Comparison of ENCODE assay signal across 10 mouse cellular contexts in the genomic region with DNA sequence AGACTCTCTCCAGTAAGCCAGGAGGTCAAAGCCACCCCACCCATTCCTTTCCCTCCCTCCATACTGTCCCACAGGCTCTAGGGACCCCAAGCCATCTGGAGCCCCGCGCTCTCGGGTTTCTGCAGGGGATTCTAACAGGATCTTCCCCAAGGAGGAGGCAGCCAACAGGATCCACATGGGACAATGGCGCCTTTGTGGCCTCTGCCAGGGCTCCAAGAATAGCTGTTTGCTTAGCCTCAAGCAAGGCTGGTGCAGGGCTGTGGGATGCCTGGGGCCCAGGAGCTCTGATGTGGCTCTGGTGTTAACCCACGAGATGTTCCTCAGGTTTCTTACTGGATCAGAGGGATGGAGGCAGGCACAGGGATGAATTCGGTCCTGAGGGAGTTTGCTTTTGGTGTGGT. TPM values are rescaled to one million over a fixed set of nuclear protein-coding genes. Genes with fewer than 3 reads are reported as not detected.
A peak's percentile ranks its signal among the peaks of the same experiment; 100 is the strongest.
DNase-seq lines count a peak whose midpoint lies in the region; ATAC-seq and TF ChIP-seq lines count a peak whose summit lies in the region.
"Had no signal": no experiment of that assay in that cellular context is flagged by ENCODE, and none has a peak within 500 bp of the region (broad histone marks: within the 10 kb centered on the region; RNA-seq: fewer than 3 reads in every experiment).

No protein-coding gene starts in this region.

- H3K4me2 ChIP-seq in midbrain, embryonic 14.5 days (ENCODE audit: low read length) = no peak overlapping the region
- H3K4me2 ChIP-seq in midbrain, embryonic 15.5 days = no peak overlapping the region
- no peak overlapping the region for H3K4me2 ChIP-seq in hindbrain, embryonic 16.5 days (ENCODE audit: low read length)
- H3K4me2 ChIP-seq: lung, embryonic 15.5 days had no signal

- TF ChIP-seq POLR2A in cortical plate, adult 2 months (IDR thresholded peaks at IDR 0.05; ENCODE audit: extremely low read depth, insufficient read depth, low read length) = no peak

- no peak overlapping the region for H3K9ac ChIP-seq in midbrain, embryonic 14.5 days (replicated peaks; ENCODE audit: low read length)
- no peak overlapping the region for H3K9ac ChIP-seq in midbrain, embryonic 15.5 days
- no peak overlapping the region for H3K9ac ChIP-seq in hindbrain, embryonic 16.5 days (ENCODE audit: low read depth, low read length)
- H3K9ac ChIP-seq: lung, embryonic 15.5 days had no signal

- intact Hi-C loops in heart, postnatal 10 days (cut with DNase I) = no loop called here

- WGBS in midbrain, embryonic 14.5 days = 43% methylated on average over 6 of the region's 6 CpGs
- 43% methylated on average over 6 of the region's 6 CpGs for WGBS in midbrain, embryonic 15.5 days
- 46% methylated on average over 6 of the region's 6 CpGs for WGBS in hindbrain, embryonic 16.5 days

- H3K36me3 ChIP-seq in midbrain, embryonic 14.5 days (ENCODE audit: control insufficient read depth, insufficient read depth, low read length) = no peaks in the 10 kb centered on the region
- H3K36me3 ChIP-seq in midbrain, embryonic 15.5 days (replicated peaks) = no peaks in the 10 kb centered on the region
- no peaks in the 10 kb centered on the region for H3K36me3 ChIP-seq in hindbrain, embryonic 16.5 days (ENCODE audit: control insufficient read depth, insufficient read depth, low read length)
- H3K36me3 ChIP-seq: lung, embryonic 15.5 days had no signal

- no peaks in the 10 kb centered on the region for H3K9me3 ChIP-seq in midbrain, embryonic 14.5 days (ENCODE audit: control insufficient read depth, low read length)
- no peaks in the 10 kb centered on the region for H3K9me3 ChIP-seq in midbrain, embryonic 15.5 days
- no peaks in the 10 kb centered on the region for H3K9me3 ChIP-seq in hindbrain, embryonic 16.5 days (ENCODE audit: control insufficient read depth, low read length)
- H3K9me3 ChIP-seq: lung, embryonic 15.5 days had no signal

- H3K4me3 ChIP-seq in midbrain, embryonic 14.5 days (replicated peaks; ENCODE audit: low read depth, low read length) = no peak overlapping the region
- H3K4me3 ChIP-seq in midbrain, embryonic 15.5 days = no peak overlapping the region
- no peak overlapping the region for H3K4me3 ChIP-seq in cortical plate, adult 2 months (ENCODE audit: insufficient read depth, low read length)
- H3K4me3 ChIP-seq in hindbrain, embryonic 16.5 days (ENCODE audit: low read length) = no peak overlapping the region
- H3K4me3 ChIP-seq: lung, embryonic 15.5 days had no signal

- DNase-seq in heart, postnatal 10 days = peak; percentile 31 to 47
- no peak for DNase-seq in heart, postnatal 4 days
- DNase-seq in midbrain, embryonic 14.5 days = peak; percentile 31
- DNase-seq: cerebellum, adult 8-10 months; right cerebral cortex, postnatal 14 days had no signal

- no peak for ATAC-seq in midbrain, embryonic 14.5 days (ENCODE audit: low FRiP score, low TSS enrichment)
- ATAC-seq in midbrain, embryonic 15.5 days (replicated peaks) = no peak
- ATAC-seq in hindbrain, embryonic 16.5 days = peak; percentile 64
- no peak for ATAC-seq in monocyte, adult 5-6 weeks (replicated peaks; ENCODE audit: insufficient number of reproducible peaks, low FRiP score, low TSS enrichment, poor library complexity, severe bottlenecking)

- no peaks in the 10 kb centered on the region for H3K4me1 ChIP-seq in midbrain, embryonic 14.5 days (ENCODE audit: control insufficient read depth, insufficient read depth, low read length)
- no peaks in the 10 kb centered on the region for H3K4me1 ChIP-seq in midbrain, embryonic 15.5 days
- H3K4me1 ChIP-seq in cortical plate, adult 2 months (ENCODE audit: control insufficient read depth, insufficient read depth, low read length) = no peaks in the 10 kb centered on the region
- no peaks in the 10 kb centered on the region; the same call in 1 of the 2 replicates for H3K4me1 ChIP-seq in hindbrain, embryonic 16.5 days (ENCODE audit: control insufficient read depth, insufficient read depth, low read depth, low read length)

- no peaks in the 10 kb centered on the region for H3K27me3 ChIP-seq in midbrain, embryonic 14.5 days (ENCODE audit: control insufficient read depth, insufficient read depth, low read length)
- no peaks in the 10 kb centered on the region for H3K27me3 ChIP-seq in midbrain, embryonic 15.5 days (replicated peaks)
- H3K27me3 ChIP-seq in hindbrain, embryonic 16.5 days (replicated peaks; ENCODE audit: control insufficient read depth, insufficient read depth, low read length) = no peaks in the 10 kb centered on the region
- H3K27me3 ChIP-seq: lung, embryonic 15.5 days had no signal

- no peak overlapping the region for H3K27ac ChIP-seq in midbrain, embryonic 14.5 days (replicated peaks; ENCODE audit: low read depth, low read length)
- H3K27ac ChIP-seq in midbrain, embryonic 15.5 days = no peak overlapping the region
- peak overlapping the region; percentile 0; the same call in 1 of the 2 replicates for H3K27ac ChIP-seq in cortical plate, adult 2 months (ENCODE audit: insufficient read depth, low read length)
- H3K27ac ChIP-seq in hindbrain, embryonic 16.5 days (ENCODE audit: low read depth, low read length) = no peak overlapping the region
- H3K27ac ChIP-seq: lung, embryonic 15.5 days had no signal

- TF ChIP-seq CTCF in cortical plate, adult 2 months (IDR thresholded peaks at IDR 0.05; ENCODE audit: extremely low read depth, insufficient read depth, low read length) = no peak

RNA-seq across cellular contexts. Expression of a gene that starts 8.6 kb away (rescaled TPM):
- total RNA-seq in heart, postnatal 10 days (2021) = 1 to 10 TPM in 1 of 2 experiments, under 1 TPM in 1; 0.65 to 1.1 TPM
- total RNA-seq in heart, postnatal 4 days (2021) = under 1 TPM; 0.60 to 0.83 TPM
- 1.1 and 1.7 TPM in 2 replicates for polyA plus RNA-seq in midbrain, embryonic 14.5 days (2014; fragmentation: Nextera tagmentation; extraction: Ambion mirVana)
- 1.2 and 1.4 TPM in 2 replicates for polyA plus RNA-seq in midbrain, embryonic 15.5 days (2015; fragmentation: Nextera tagmentation; extraction: Ambion mirVana)
- 19.4 and 19.7 TPM in 2 replicates for polyA plus RNA-seq in cortical plate, adult 2 months (2012; rRNA removed)
- 2.4 and 2.7 TPM in 2 replicates for polyA plus RNA-seq in hindbrain, embryonic 16.5 days (2015; fragmentation: Nextera tagmentation; extraction: Ambion mirVana)
- 41.3 to 73.2 TPM (median 47.7 TPM) in 3 replicates for total RNA-seq in monocyte, adult 5-6 weeks (2017)

RNA-seq across cellular contexts. Expression of a gene that starts 46.3 kb away (rescaled TPM):
- 100 to 1,000 TPM; 725 to 746 TPM for total RNA-seq in heart, postnatal 10 days (2021)
- total RNA-seq in heart, postnatal 4 days (2021) = 100 to 1,000 TPM; 633 to 638 TPM
- polyA plus RNA-seq in midbrain, embryonic 14.5 days (2014; fragmentation: Nextera tagmentation; extraction: Ambion mirVana) = 456 and 524 TPM in 2 replicates
- polyA plus RNA-seq in midbrain, embryonic 15.5 days (2015; fragmentation: Nextera tagmentation; extraction: Ambion mirVana) = 442 and 447 TPM in 2 replicates
- polyA plus RNA-seq in cortical plate, adult 2 months (2012; rRNA removed) = 276 and 282 TPM in 2 replicates
- 490 and 530 TPM in 2 replicates for polyA plus RNA-seq in hindbrain, embryonic 16.5 days (2015; fragmentation: Nextera tagmentation; extraction: Ambion mirVana)
- 122 to 131 TPM (median 125 TPM) in 3 replicates for total RNA-seq in monocyte, adult 5-6 weeks (2017)
